Mouse (Mus musculus) midbrain, embryonic 10.5 days (tissue): ENCODE measurements around the gene Adam11. TPM values are rescaled to one million over a fixed set of nuclear protein-coding genes. Genes with fewer than 3 reads are reported as not detected.

Source experiments
- DNase-seq: peaks from one replicate; pipeline ENCODE4 v3.0.0-alpha.2; 2017; ENCODE audit warnings: low spot score
- H3K27ac ChIP-seq: fragments of 300-500 bp; sonication (generic); replicated peaks from 2 replicates; pipeline ENCODE4 v1.5.1; 2016; ENCODE audit warnings: mild to moderate bottlenecking
- H3K27me3 ChIP-seq: fragments of 300-500 bp; sonication (generic); 2 replicates; pipeline ENCODE4 v1.6.1; 2016; ENCODE audit warnings: low read depth, mild to moderate bottlenecking; ENCODE audit not compliant: poor library complexity, severe bottlenecking
- H3K36me3 ChIP-seq: fragments of 300-500 bp; sonication (generic); 2 replicates; pipeline ENCODE4 v1.6.1; 2016; ENCODE audit warnings: mild to moderate bottlenecking, moderate library complexity
- H3K4me1 ChIP-seq: fragments of 300-500 bp; sonication (generic); 2 replicates; pipeline ENCODE4 v1.6.1; 2016
- H3K4me3 ChIP-seq: fragments of 300-500 bp; sonication (generic); 2 replicates; pipeline ENCODE4 v1.5.1; 2016; ENCODE audit warnings: mild to moderate bottlenecking, moderate library complexity
- H3K9me3 ChIP-seq: fragments of 300-500 bp; sonication (generic); replicated peaks from 2 replicates; pipeline ENCODE4 v1.6.1; 2016; ENCODE audit warnings: mild to moderate bottlenecking
- WGBS: fragments of 180-500 bp; shearing (Covaris S2); methylation state at CpG from one replicate; pipeline ENCODE4 v1.1.7; 2016; 5-methylcytosine and 5-hydroxymethylcytosine counted together
- polyA plus RNA-seq: library from polyadenylated mRNA; unstranded; fragments of >200 nt; fragmentation: Nextera tagmentation; extraction: Ambion mirVana; gene quantifications from 2 replicates; pipeline ENCODE4 v1.2.1, GENCODE M21; 2016

Gene Adam11
- polyA plus RNA-seq, 1 experiment from 2014 or later: 10.7 TPM

GRCm38 (mm10) chr11:102791682-102792445, 30.6 kb downstream of the Adam11 start:
- Histone ChIP-seq H3K9me3 (no peaks in the 10 kb centered on the region), H3K4me3 (no peak overlapping the region), H3K36me3 (peaks cover 15% of the 10 kb centered on the region), H3K27ac (no peak overlapping the region), H3K27me3 (no peaks in the 10 kb centered on the region), H3K4me1 (peaks cover 12% of the 10 kb centered on the region)
- DNase-seq: no peak
- WGBS: 71% methylated on average over 14 of the region's 14 CpGs

- Histone ChIP-seq H3K4me1 (peaks cover 12% of the 10 kb centered on the region), H3K27me3 (no peaks in the 10 kb centered on the region), H3K9me3 (no peaks in the 10 kb centered on the region), H3K36me3 (peaks cover 37% of the 10 kb centered on the region), H3K4me3 (no peak overlapping the region), H3K27ac (no peak overlapping the region)
- DNase-seq: no peak
- 59% methylated on average over 8 of the region's 8 CpGs for WGBS
Observed at GRCm38 (mm10) chr11:102794157-102794556, 32.9 kb downstream of the Adam11 start.

GRCm38 (mm10) chr11:102803453-102803852, 42.2 kb downstream of the Adam11 start:
- no peak overlapping the region for H3K27ac ChIP-seq
- no peaks in the 10 kb centered on the region for H3K9me3 ChIP-seq
- DNase-seq: no peak
- H3K4me3 ChIP-seq: no peak overlapping the region
- no peaks in the 10 kb centered on the region for H3K27me3 ChIP-seq
- WGBS: 86% methylated on average over 5 of the region's 5 CpGs
- H3K36me3 ChIP-seq: peaks cover 85% of the 10 kb centered on the region
- no peaks in the 10 kb centered on the region for H3K4me1 ChIP-seq

GRCm38 (mm10) chr11:102808246-102808645, 47.0 kb downstream of the Adam11 start:
- DNase-seq: no peak
- Histone ChIP-seq H3K4me1 (0 out of 2 replicates have a peak, but pooled peaks cover 2% of the 10 kb centered on the region), H3K36me3 (peaks cover 54% of the 10 kb centered on the region)

GRCm38 (mm10) chr11:102810721-102811485, 49.7 kb downstream of the Adam11 start:
- peaks cover 28% of the 10 kb centered on the region for H3K36me3 ChIP-seq
- H3K4me3 ChIP-seq: no peak overlapping the region
- peaks cover 20% of the 10 kb centered on the region for H3K4me1 ChIP-seq
- no peak overlapping the region for H3K27ac ChIP-seq
- no peak for DNase-seq
- H3K27me3 ChIP-seq: no peaks in the 10 kb centered on the region
- no peaks in the 10 kb centered on the region for H3K9me3 ChIP-seq
- WGBS: 83% methylated on average over 4 of the region's 4 CpGs

More at GRCm38 (mm10) chr11:102808246-102808645, 47.0 kb downstream of the Adam11 start:
- Histone ChIP-seq H3K9me3 (no peaks in the 10 kb centered on the region), H3K4me3 (no peak overlapping the region), H3K27me3 (no peaks in the 10 kb centered on the region), H3K27ac (no peak overlapping the region)
- WGBS: 76% methylated on average over 5 of the region's 5 CpGs

GRCm38 (mm10) chr11:102814881-102815280, 53.6 kb downstream of the Adam11 start:
- DNase-seq: no peak
- Histone ChIP-seq H3K27ac (no peak overlapping the region), H3K36me3 (peaks cover 12% of the 10 kb centered on the region), H3K9me3 (no peaks in the 10 kb centered on the region), H3K27me3 (no peaks in the 10 kb centered on the region; the same call in none of the 2 replicates), H3K4me3 (no peak overlapping the region), H3K4me1 (peaks cover 47% of the 10 kb centered on the region)

GRCm38 (mm10) chr11:102818121-102819020, 57.1 kb downstream of the Adam11 start:
- H3K9me3 ChIP-seq: no peaks in the 10 kb centered on the region
- peak overlapping the region; percentile 99 for H3K27ac ChIP-seq
- WGBS: under 1% methylated on average over 90 of the region's 92 CpGs
- DNase-seq: peak; percentile 68
- peaks cover 47% of the 10 kb centered on the region for H3K4me1 ChIP-seq
- peaks cover 16% of the 10 kb centered on the region for H3K27me3 ChIP-seq
- H3K36me3 ChIP-seq: no peaks in the 10 kb centered on the region
- H3K4me3 ChIP-seq: peak overlapping the region; percentile 95

GRCm38 (mm10) chr11:102819021-102819782, 58.0 kb downstream of the Adam11 start, which contains the start of gene Gjc1:
TSS of gene Gjc1 (minus strand) at chr11:102819700.
- no peaks in the 10 kb centered on the region for H3K36me3 ChIP-seq
- H3K9me3 ChIP-seq: no peaks in the 10 kb centered on the region
- DNase-seq: peak; percentile 80
- under 1% methylated on average over 66 of the region's 97 CpGs for WGBS
- H3K4me3 ChIP-seq: peak within 1 kb of the TSS; percentile 95
- H3K27me3 ChIP-seq: peaks cover 16% of the 10 kb centered on the region
- peak within 1 kb of the TSS; percentile 99 for H3K27ac ChIP-seq
- H3K4me1 ChIP-seq: peaks cover 43% of the 10 kb centered on the region

- Histone ChIP-seq H3K4me1 (peaks cover 39% of the 10 kb centered on the region), H3K4me3 (peak overlapping the region; percentile 95), H3K9me3 (no peaks in the 10 kb centered on the region), H3K36me3 (no peaks in the 10 kb centered on the region), H3K27ac (peak overlapping the region; percentile 99), H3K27me3 (peaks cover 16% of the 10 kb centered on the region)
- no peak for DNase-seq
- 6% methylated on average over 14 of the region's 14 CpGs for WGBS
Observed at GRCm38 (mm10) chr11:102819783-102820385, 58.6 kb downstream of the Adam11 start.

GRCm38 (mm10) chr11:102820432-102820831, 59.2 kb downstream of the Adam11 start:
- WGBS: 9% methylated on average over 3 of the region's 3 CpGs
- Histone ChIP-seq H3K27ac (no peak overlapping the region), H3K4me1 (peaks cover 34% of the 10 kb centered on the region), H3K27me3 (peaks cover 16% of the 10 kb centered on the region), H3K36me3 (no peaks in the 10 kb centered on the region), H3K4me3 (no peak overlapping the region), H3K9me3 (no peaks in the 10 kb centered on the region)
- no peak for DNase-seq

GRCm38 (mm10) chr11:102821231-102821630, 60.0 kb downstream of the Adam11 start:
- no peak overlapping the region for H3K27ac ChIP-seq
- no peak for DNase-seq
- no peaks in the 10 kb centered on the region for H3K9me3 ChIP-seq
- 58% methylated on average over 6 of the region's 6 CpGs for WGBS
- H3K4me1 ChIP-seq: peaks cover 26% of the 10 kb centered on the region
- no peak overlapping the region for H3K4me3 ChIP-seq
- peaks cover 16% of the 10 kb centered on the region for H3K27me3 ChIP-seq
- no peaks in the 10 kb centered on the region for H3K36me3 ChIP-seq
